Mouse (Mus musculus) gastrocnemius, postnatal 36 days (tissue): Measurements from ENCODE around the gene Tbc1d30. TPM values are rescaled to one million over a fixed set of nuclear protein-coding genes. Genes with fewer than 3 reads are reported as not detected.

ENCODE experiments used
- DNase-seq, 2 experiments: peaks; one replicate each; pipeline ENCODE4 v3.0.0; 2022
- intact Hi-C: fragments of 180-260 bp; cut with DNase I; formaldehyde crosslinking; loops from one replicate; pipeline ENCODE4 v1.15.1; 2025
- total RNA-seq, 2 experiments: library from RNA; stranded (reverse); gene quantifications; 2 replicates each; pipeline ENCODE4 v1.2.3; 2021

The Tbc1d30 gene
- total RNA-seq, 2 experiments from 2014 or later = 0.42 to 0.46 TPM

DNA sequence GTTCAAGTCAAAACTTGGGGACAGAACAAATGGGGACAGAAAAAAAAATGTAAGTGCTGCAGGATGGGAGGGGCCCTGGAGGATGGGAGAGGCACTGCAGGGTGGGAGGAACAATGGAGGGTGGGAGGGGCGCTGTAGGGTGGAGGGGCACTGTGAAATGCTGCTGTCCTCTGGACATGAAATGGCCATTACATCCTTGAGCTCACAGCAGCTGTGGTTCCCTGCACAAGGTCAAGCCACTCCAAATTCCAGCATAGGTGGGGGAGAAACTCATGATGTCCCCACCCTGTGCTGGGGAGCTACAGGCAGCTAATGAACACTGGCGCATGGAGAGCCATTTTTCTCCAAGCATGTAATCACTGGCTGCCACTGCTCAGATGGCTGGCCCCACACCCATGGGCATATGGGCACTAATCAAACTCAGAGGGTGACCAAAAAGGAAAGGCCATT, 74.0 kb downstream of the Tbc1d30 start:
- intact Hi-C loops = no loop called here
- DNase-seq = no peak

DNA sequence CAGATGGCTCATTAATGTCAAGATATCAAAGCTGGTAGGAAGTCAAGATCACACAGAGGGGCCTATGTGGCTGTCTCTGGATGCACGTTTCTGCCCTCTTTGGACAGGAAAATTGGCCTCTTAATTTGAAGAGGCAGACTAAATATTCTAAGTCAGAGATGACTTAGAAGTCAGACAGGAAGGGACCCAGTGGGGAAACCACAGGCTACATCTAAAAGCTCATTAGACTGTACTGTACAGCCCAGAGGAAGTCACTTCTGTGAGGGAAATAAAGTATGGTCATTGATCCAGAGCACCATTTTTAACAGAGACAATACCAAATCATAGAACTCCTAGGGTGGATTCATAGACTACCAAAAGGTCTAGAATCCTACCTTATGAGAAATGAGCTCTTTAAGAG, 76.1 kb downstream of the Tbc1d30 start:
- no peak for DNase-seq
- intact Hi-C loops = no loop called here

DNA sequence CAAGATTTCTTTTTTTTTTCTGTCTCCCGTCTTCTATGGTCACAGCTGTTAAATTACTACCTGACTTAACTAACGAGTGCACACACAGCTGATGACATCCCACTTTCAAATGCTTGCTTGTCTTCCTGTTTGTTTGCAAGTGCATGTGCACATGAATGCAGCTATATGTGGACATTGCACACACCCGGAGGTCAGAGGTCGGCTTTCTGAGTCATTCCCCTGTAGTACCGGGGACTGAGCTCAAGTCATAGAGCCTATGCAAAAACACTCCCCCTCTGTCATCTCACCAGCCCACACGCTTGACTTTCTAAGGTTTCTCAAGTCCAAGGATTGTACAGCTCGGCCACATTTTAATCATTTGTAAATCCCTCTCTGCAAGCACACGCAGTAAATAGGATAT, 80.1 kb downstream of the Tbc1d30 start:
- no peak for DNase-seq
- intact Hi-C loops = no loop called here

- DNase-seq = no peak
- intact Hi-C loops = no loop called here
Measured at GRCm38 (mm10) chr10:121268771-121269170, 82.3 kb downstream of the Tbc1d30 start.

- intact Hi-C loops = no loop called here
Measured at GRCm38 (mm10) chr10:121264204-121264575, 86.9 kb downstream of the Tbc1d30 start.

DNA sequence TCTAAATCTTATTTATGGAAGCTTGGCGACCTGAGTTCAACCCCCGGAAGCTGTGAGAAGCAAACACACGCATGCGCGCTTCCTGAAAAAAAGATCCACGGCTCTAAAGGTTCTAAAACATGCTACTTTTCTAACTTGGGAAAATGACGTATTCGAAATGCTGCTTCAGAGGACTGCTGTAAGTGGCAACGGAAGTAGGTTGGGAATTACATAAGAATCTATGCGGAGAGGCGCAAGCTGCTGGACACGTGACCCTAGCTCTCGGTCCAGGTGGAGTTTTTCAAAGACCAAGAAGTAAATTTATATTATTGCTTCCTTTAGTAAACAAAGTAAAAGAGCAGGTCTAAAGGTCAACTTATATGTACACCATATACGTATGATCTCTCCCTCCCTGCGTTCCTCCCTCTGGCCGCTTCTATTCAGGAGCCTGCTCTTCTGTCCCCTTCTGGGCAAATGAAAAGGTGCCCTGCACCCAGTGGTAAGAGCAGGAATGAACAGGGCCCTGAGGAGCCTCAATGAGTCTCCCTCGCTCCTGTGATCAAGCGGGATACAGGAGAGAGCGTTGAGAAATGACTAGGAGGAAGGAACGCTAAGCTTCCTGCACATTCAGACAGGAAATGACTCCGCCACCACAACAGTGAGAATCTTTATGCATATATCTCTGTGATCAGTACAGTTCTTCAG, 87.4 kb downstream of the Tbc1d30 start:
- intact Hi-C loops = no loop called here

More at GRCm38 (mm10) chr10:121264204-121264575, 86.9 kb downstream of the Tbc1d30 start:
- DNase-seq = no peak

GRCm38 (mm10) chr10:121262206-121262605, 88.9 kb downstream of the Tbc1d30 start:
- intact Hi-C loops = no loop called here
- DNase-seq = no peak

More for the DNA sequence above, 87.4 kb downstream of the Tbc1d30 start:
- no peak for DNase-seq

- intact Hi-C loops = no loop called here
- DNase-seq = no peak
Measured at GRCm38 (mm10) chr10:121261036-121261592, 90.0 kb downstream of the Tbc1d30 start.

DNA sequence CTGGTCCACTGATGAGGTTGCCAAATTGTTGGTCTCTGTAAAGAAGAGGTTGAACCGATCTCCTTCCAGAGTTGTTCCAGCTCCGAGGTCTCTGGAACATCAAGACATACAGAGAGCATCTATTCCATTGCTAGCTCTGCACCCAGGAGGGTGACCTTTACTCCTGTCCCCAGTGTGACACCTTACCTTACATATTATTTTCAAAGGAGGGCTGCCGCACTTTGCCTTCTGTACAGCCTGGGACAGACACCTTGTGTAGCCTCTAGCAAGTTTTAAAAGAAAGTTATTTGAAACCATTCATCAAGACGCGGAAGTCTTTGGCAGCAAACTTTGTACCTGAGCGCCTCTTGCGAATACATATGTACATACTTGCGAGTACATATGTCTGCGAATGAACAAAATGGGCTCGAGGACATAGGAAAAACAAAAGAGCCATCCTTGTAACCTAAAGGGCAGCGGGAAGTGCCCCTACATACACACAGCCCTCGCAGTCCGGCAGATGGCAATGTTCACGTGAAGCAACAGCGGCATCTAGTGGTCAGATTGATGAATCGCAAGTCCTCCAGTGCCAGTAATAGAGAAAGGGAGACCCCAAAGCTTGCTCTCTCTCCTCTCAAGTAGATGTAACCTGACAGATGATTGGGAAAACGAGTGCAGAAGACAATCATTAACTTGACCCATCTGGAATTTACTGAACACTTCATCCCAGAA, 94.8 kb downstream of the Tbc1d30 start:
- intact Hi-C loops = loop anchor here (10.0 kb wide), 2 partner anchors 131 to 321 kb away; no protein-coding TSS in a partner anchor
- DNase-seq = peak; percentile 18 to 29

DNA sequence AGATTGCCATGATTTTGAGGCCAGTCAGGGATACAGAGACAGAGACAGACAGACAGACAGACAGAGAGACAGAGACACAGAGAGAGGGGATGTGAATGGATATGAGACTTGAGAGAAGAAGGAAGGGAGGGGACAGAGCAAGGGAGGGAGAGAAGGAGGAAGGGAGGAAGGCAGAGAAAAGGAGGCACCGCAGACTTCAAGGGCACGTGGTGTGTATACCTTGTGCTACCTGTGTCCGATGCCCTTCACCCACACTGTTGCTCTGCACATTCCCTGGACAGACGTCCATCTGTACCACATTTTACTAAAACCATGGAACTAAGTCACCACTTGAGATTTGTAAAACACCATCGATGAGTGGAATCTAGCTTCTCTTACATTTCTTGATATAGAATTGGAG, 95.6 kb downstream of the Tbc1d30 start:
- intact Hi-C loops = loop anchor here (10.0 kb wide), 2 partner anchors 131 to 321 kb away; no protein-coding TSS in a partner anchor
- DNase-seq = no peak

DNA sequence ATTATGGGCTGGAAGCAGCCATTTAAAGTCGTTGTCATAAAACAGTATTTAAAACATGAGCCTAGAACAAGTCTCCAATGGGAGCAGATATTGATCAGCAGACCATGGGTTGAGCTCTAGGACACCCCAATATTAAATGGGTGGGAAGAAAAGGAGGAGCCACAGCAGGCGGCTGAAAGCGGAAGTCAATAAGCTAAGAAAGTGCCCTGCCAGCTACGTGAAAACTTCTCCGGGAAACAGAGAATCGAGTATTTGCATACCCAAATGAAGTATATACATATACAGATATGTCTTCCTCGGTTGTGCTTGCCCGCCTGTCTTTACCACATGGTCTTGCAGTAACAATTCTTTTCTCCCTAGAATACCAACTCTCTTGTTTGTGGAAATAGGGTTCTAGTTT, 96.7 kb downstream of the Tbc1d30 start:
- intact Hi-C loops = loop anchor here (5.0 to 10.0 kb wide), 3 partner anchors 130 to 320 kb away; partner anchors contain the start of gene Wif1

GRCm38 (mm10) chr10:121252781-121253180, 98.3 kb downstream of the Tbc1d30 start:
- DNase-seq = no peak
- intact Hi-C loops = loop anchor here (5.0 to 10.0 kb wide), 3 partner anchors 128 to 318 kb away; partner anchors contain the start of gene Wif1

More for the DNA sequence above, 96.7 kb downstream of the Tbc1d30 start:
- DNase-seq = no peak

DNA sequence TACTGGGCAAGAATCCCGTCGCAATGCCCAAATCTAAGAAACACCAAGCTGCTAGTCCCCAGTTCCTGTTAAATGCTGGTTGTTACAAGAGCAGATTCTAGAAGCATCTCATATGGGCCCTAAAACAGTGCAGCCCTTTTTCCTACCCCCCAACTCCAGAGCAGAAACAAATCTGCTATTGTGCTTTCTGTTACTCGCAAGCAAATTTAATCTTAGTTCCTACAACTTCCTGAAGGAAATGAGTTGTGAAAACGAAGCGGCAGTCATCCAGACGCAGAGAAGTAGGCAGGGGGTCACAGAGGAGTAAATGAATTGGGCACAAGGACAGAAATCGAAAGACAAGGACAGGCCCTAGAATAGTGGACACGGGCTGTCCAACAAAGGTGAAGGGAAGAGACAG, 99.9 kb downstream of the Tbc1d30 start:
- DNase-seq = no peak
- intact Hi-C loops = loop anchor here (5.0 to 10.0 kb wide), 3 partner anchors 126 to 316 kb away; partner anchors contain the start of gene Wif1

DNA sequence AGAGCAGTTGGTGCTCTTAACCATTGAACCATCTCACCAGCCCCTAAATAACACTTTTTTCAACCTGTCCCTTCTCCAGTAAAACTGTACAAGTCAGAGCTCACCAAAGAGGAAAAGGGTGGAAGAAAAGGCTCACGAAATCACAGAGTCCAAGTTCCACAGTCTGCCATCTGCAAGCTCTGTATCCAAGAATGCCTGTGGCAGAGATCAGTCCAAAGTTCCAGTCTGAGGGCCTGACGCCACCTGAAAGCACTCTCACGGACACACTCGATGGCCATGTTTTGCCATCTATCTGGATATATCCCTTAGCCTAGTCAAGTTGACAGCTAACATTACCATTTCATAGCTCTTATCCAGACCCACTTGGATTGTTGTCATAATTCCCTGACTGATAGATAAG, 101.3 kb downstream of the Tbc1d30 start:
- intact Hi-C loops = loop anchor here (5.0 to 10.0 kb wide), 3 partner anchors 125 to 315 kb away; partner anchors contain the start of gene Wif1
- no peak for DNase-seq

- DNase-seq = no peak
- intact Hi-C loops = no loop called here
Measured at GRCm38 (mm10) chr10:121247545-121247944, 103.5 kb downstream of the Tbc1d30 start.

GRCm38 (mm10) chr10:121246971-121247370, 104.1 kb downstream of the Tbc1d30 start:
- intact Hi-C loops = no loop called here
- no peak for DNase-seq

GRCm38 (mm10) chr10:121243373-121244207, 107.5 kb downstream of the Tbc1d30 start:
- intact Hi-C loops = no loop called here
- no peak for DNase-seq

GRCm38 (mm10) chr10:121242596-121242995, 108.5 kb downstream of the Tbc1d30 start:
- intact Hi-C loops = no loop called here
- no peak for DNase-seq

- intact Hi-C loops = no loop called here
- no peak for DNase-seq
Measured at GRCm38 (mm10) chr10:121239065-121239464, 112.0 kb downstream of the Tbc1d30 start.

GRCm38 (mm10) chr10:121238551-121238950, 112.5 kb downstream of the Tbc1d30 start:
- no peak for DNase-seq
- intact Hi-C loops = no loop called here
